Mouse (Mus musculus): ENCODE results near the gene Sult2a6.

Gene Sult2a6

GRCm38 (mm10) chr7:14254770-14255169 lies at the start of gene Sult2a6:
Gene Sult2a6, minus strand, starts transcription at chr7:14254870.
- DNase-seq (ENCODE audit: low read depth, low spot score) = no peak

GRCm38 (mm10) chr7:14215231-14215630 lies 39.4 kb downstream of the Sult2a6 start:
- no peak for DNase-seq (ENCODE audit: low read depth, low spot score)

GRCm38 (mm10) chr7:14203417-14203816 lies 51.3 kb downstream of the Sult2a6 start:
- no peak for DNase-seq (ENCODE audit: low read depth, low spot score)

- DNase-seq (ENCODE audit: low read depth, low spot score) = no peak
Measured at GRCm38 (mm10) chr7:14202487-14202886, 52.2 kb downstream of the Sult2a6 start.
